Mouse (Mus musculus) cerebellum, adult 2 months (tissue): Measurements from ENCODE around the gene Slc5a3. TPM values are rescaled to one million over a fixed set of nuclear protein-coding genes. Genes with fewer than 3 reads are reported as not detected.
A peak's percentile ranks its signal among the peaks of the same experiment; 100 is the strongest.

ENCODE experiments used
- DNase-seq, 2 experiments: peaks; one replicate each; pipeline ENCODE4 v3.0.0; 2021
- H3K27ac ChIP-seq: fragments of 200-500 bp; 2 replicates; pipeline ENCODE4 v1.5.1; 2012; ENCODE audit warnings: low read length, control low read depth, inconsistent platforms; ENCODE audit not compliant: insufficient read depth
- H3K27me3 ChIP-seq: fragments of 200-500 bp; 2 replicates; pipeline ENCODE4 v1.6.1; 2012; ENCODE audit warnings: inconsistent platforms, mild to moderate bottlenecking, low read length, moderate library complexity; ENCODE audit not compliant: control insufficient read depth, insufficient read depth
- H3K4me1 ChIP-seq: fragments of 200-500 bp; 2 replicates; pipeline ENCODE4 v1.6.1; 2011; ENCODE audit warnings: low read length; ENCODE audit not compliant: control insufficient read depth, insufficient read depth
- H3K4me3 ChIP-seq: fragments of 200-500 bp; replicated peaks from 2 replicates; pipeline ENCODE3; 2011; ENCODE audit warnings: mild to moderate bottlenecking, low read depth, low read length, control low read depth; ENCODE audit not compliant: insufficient read depth
- CTCF ChIP-seq: fragments of 200-500 bp; IDR thresholded peaks from 2 replicates; pipeline ENCODE4 v1.5.1; 2011; ENCODE audit warnings: low read depth, mild to moderate bottlenecking, control low read depth, low read length, moderate library complexity, borderline replicate concordance; ENCODE audit not compliant: insufficient read depth
- POLR2A ChIP-seq: fragments of 200-500 bp; IDR thresholded peaks from 2 replicates; pipeline ENCODE4 v1.6.1; 2011; ENCODE audit warnings: low read length, control low read depth, borderline replicate concordance; ENCODE audit not compliant: insufficient read depth
- WGBS: fragments of 180-500 bp; shearing (Covaris S2); methylation state at CpG from one replicate; pipeline ENCODE4 v1.1.7; 2018; 5-methylcytosine and 5-hydroxymethylcytosine counted together
- polyA plus RNA-seq: library from polyadenylated mRNA; depleted of rRNA; stranded (reverse); fragments of >200 nt; gene quantifications from 2 replicates; pipeline ENCODE4 v1.2.3, GENCODE M21; 2012

The Slc5a3 gene
- polyA plus RNA-seq, 1 experiment: 7.3 TPM

DNA sequence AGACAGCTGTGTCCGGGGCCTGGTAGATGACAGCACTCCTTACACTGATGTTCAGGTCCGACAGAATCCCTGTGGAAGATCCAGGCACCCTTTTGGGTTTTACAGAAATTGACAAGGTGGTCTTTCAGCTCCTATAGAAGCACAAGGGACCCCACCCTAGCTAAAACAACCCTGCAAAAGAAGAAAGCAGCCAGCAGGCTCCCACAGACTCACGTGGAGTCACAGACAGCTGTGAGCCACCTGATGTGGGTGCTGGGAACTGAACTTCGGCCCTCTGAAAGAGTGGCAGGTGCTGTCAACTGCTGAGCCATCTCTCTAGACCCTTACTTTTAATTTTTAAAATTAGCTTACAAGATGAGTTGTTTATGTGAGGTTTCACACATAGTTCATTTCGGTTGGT, 23.4 kb upstream of the Slc5a3 start:
- no peak for TF ChIP-seq CTCF
- TF ChIP-seq POLR2A: no peak
- no peak for DNase-seq
- Histone ChIP-seq H3K27me3 (no peaks in the 10 kb centered on the region), H3K27ac (no peak overlapping the region), H3K4me1 (no peaks in the 10 kb centered on the region), H3K4me3 (no peak overlapping the region)
- WGBS: 61% methylated on average over 5 of the region's 5 CpGs

DNA sequence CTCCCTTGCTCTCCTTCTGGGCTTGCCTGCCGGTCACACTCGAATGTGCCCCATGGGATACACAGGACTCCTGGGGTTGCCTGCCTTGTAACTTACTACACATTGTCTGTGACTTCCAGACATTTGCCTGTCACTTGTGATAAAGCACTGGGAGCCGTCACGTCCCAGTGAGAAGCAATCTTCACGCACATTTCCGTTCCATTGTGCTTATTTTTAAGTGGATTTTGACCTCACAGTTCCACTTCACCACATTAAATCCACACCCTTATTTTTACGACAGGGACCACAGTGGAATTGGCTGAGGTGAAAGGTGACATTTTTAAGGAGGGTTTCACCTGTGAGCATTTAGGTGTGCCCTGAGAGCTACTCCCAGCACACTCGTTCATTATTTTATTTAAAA, 21.4 kb upstream of the Slc5a3 start:
- Histone ChIP-seq H3K4me3 (no peak overlapping the region), H3K27me3 (no peaks in the 10 kb centered on the region), H3K4me1 (no peaks in the 10 kb centered on the region), H3K27ac (no peak overlapping the region)
- TF ChIP-seq CTCF (no peak), POLR2A (no peak)
- DNase-seq: no peak
- 41% methylated on average over 8 of the region's 8 CpGs for WGBS

DNA sequence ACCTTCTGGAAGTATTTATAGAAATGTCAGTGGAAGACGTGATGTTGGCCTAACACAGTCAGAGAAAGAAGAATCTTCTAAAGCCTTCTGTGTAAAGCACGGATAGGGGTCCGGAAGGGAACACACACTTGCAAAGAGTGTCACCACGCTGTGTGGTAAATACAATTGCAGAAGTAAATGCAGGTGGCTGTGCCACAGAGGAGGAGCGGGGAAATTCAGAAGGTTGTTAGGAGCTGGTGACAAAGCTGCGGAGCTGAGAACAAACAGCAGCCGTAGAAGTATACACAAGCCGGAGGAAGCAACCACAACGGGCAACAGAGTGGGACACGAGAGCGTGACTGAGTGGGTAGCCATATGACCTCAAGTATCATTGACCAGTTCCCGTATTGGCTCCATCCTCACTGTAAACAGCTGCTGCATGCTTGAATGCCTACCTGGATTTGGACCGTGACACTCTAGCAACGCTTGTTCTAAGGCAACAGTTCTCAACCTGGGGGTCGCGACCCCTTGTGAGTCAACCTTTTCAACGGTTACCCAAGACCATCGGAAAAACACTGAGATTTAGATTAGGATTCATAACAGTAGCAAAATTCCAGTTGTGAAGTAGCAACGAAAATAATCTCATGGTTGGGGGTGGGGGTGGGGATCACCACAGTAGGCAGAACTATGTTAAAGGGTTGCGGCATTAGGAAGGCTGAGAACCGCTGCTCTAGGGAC, 20.1 kb upstream of the Slc5a3 start:
- no peak overlapping the region for H3K4me3 ChIP-seq
- no peak for DNase-seq
- WGBS: 85% methylated on average over 21 of the region's 21 CpGs
- TF ChIP-seq CTCF (no peak), POLR2A (no peak)
- H3K27ac ChIP-seq: no peak overlapping the region
- no peaks in the 10 kb centered on the region for H3K4me1 ChIP-seq
- H3K27me3 ChIP-seq: no peaks in the 10 kb centered on the region

DNA sequence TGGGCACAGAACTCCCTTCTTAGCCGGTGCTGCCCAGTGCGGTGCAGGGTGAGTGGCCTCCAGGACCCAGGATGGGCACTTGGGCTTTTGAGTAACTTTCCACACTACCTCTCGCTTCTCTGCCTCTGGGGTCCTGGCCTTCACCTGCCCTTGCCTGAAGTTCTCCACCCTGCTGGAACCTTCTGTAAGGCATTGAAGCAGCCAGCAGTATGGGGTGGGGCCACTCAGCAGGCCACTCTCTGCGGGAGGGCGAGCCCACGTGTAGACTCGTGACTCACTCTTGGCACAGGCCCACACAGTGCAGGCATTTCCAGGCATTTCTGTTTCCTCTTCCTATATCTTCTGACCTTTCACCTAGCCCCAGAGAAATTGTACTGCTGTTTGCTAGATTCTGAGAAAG, 18.7 kb upstream of the Slc5a3 start:
- WGBS: 75% methylated on average over 7 of the region's 7 CpGs

DNA sequence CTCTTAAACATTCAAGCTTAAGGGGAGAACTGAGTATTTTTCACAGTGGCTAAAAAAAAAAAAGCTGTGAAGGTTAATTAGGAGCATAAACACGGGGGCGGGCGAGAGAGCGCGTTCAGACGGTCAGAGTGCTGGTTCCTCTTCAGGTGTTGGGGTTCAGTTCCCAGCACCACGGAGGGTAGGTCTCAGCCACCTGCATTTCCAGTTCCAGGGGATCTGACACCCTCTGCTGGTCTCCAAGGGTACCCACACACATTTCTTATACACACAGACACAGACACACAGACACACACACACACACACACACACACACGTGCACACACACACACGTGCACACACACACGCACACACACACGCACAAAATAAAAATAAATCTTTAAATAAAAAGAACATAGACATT, 18.2 kb upstream of the Slc5a3 start:
- Histone ChIP-seq H3K27ac (no peak overlapping the region), H3K4me1 (no peaks in the 10 kb centered on the region), H3K27me3 (no peaks in the 10 kb centered on the region), H3K4me3 (no peak overlapping the region)
- no peak for DNase-seq
- TF ChIP-seq POLR2A (no peak), CTCF (0 out of 2 replicates have a peak, but pooled peaks have one; percentile 3)
- 96% methylated on average over 11 of the region's 11 CpGs for WGBS

More for the DNA sequence above, 18.7 kb upstream of the Slc5a3 start:
- Histone ChIP-seq H3K4me1 (no peaks in the 10 kb centered on the region), H3K27me3 (no peaks in the 10 kb centered on the region), H3K27ac (no peak overlapping the region), H3K4me3 (no peak overlapping the region)
- TF ChIP-seq POLR2A: no peak
- no peak for DNase-seq

DNA sequence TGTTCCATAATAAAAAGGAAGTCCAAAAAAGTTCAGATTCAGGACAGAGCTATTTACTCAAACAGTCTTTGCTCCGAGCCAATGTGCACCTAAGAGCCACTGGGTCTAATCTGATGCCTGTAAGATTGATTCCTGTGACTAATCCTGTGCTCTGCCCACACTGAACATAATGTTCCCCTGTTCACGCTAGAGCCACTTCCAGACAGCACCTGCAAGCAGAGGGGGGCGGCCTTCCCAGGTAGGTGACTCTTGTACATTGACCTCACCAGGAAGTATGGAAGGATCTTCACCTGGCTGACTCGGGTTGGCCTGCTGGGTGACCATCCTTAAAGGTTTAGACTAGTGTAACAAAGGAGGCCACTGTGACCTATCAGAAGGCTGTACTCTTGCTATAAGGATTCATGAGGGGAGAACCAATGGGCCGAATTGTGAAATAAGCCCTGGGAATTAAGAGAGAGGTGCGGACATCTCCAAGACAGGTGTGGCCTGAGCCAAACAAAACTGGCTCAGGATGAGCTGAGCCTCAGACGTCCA, 6.3 kb upstream of the Slc5a3 start:
- WGBS: 83% methylated on average over 7 of the region's 7 CpGs
- TF ChIP-seq POLR2A (no peak), CTCF (no peak)
- no peaks in the 10 kb centered on the region for H3K4me1 ChIP-seq
- no peak for DNase-seq
- no peak overlapping the region for H3K27ac ChIP-seq
- H3K4me3 ChIP-seq: no peak overlapping the region
- no peaks in the 10 kb centered on the region for H3K27me3 ChIP-seq

DNA sequence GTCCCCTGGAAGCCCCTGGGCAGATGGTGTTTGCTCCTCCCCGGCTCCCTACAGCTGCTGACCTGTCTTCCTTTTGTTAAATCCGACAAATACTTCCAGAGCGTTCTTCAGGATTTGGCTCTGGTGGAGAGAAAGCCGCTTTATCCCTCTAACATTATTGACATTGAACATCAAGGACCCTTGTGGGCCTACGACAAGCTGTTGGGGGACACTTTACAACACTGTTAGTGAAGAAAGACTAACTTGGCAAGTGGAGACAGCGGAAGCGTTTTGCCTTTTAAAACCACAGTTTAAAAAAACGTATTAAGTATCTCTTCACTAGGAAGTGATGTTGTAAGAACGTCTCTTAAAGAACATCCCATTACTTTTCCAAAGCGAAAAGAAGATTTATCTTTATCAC, 5.6 kb upstream of the Slc5a3 start:
- WGBS: 71% methylated on average over 10 of the region's 10 CpGs
- H3K4me1 ChIP-seq: no peaks in the 10 kb centered on the region
- no peak overlapping the region for H3K27ac ChIP-seq
- DNase-seq: no peak
- no peak overlapping the region for H3K4me3 ChIP-seq
- no peak for TF ChIP-seq CTCF
- H3K27me3 ChIP-seq: no peaks in the 10 kb centered on the region

DNA sequence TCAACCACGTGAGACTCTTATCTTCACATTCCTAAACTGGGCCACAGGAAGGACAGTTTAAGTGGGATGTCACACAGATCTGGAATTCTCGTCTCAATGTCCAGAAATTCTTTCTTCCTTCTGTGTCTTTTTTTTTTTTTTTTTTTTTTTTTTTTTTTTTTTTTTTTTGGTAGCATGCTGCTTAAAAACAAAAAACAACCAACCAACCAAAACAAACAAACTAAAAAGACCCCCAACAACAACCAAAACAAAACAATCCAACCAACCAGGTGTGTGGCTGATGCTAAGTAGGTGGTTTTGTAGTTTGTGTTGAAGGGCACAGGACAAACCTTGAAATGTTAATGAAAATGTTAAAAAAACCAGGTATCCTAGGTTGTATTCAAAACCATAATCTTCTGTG, 1.4 kb upstream of the Slc5a3 start:
- TF ChIP-seq POLR2A (no peak), CTCF (no peak)
- 70% methylated on average over 2 of the region's 2 CpGs for WGBS
- Histone ChIP-seq H3K27me3 (no peaks in the 10 kb centered on the region), H3K4me3 (no peak overlapping the region), H3K4me1 (peaks cover 6% of the 10 kb centered on the region), H3K27ac (no peak overlapping the region)
- no peak for DNase-seq
